Mouse (Mus musculus) lung, postnatal 0 days (tissue): Measurements from ENCODE around the gene Adgra1. TPM values are rescaled to one million over a fixed set of nuclear protein-coding genes. Genes with fewer than 3 reads are reported as not detected.

Source experiments
- ATAC-seq: fragments of 200-750 bp; cut with Nextera tagmentation; 2 replicates; pipeline ENCODE4 v1.8.0; 2017; ENCODE audit warnings: moderate library complexity
- DNase-seq: peaks from one replicate; pipeline ENCODE4 v3.0.0-alpha.2; 2016; ENCODE audit warnings: low spot score
- H3K27ac ChIP-seq: fragments of 300-500 bp; sonication (generic); 2 replicates; pipeline ENCODE4 v1.5.1; 2014; ENCODE audit warnings: antibody characterized with exemption, mild to moderate bottlenecking, low read length, mixed read lengths
- H3K27me3 ChIP-seq: fragments of 300-500 bp; sonication (generic); replicated peaks from 2 replicates; pipeline ENCODE4 v1.6.1; 2014; ENCODE audit warnings: low read length, mixed read lengths; ENCODE audit not compliant: insufficient read depth
- H3K36me3 ChIP-seq: fragments of 300-500 bp; sonication (generic); 2 replicates; pipeline ENCODE4 v1.6.1; 2014; ENCODE audit warnings: low read length, mixed read lengths; ENCODE audit not compliant: insufficient read depth
- H3K4me1 ChIP-seq: fragments of 300-500 bp; sonication (generic); 2 replicates; pipeline ENCODE4 v1.6.1; 2014; ENCODE audit warnings: antibody characterized with exemption, low read depth, low read length, mixed read lengths; ENCODE audit not compliant: insufficient read depth
- H3K4me2 ChIP-seq: fragments of 300-500 bp; sonication (generic); replicated peaks from 2 replicates; pipeline ENCODE4 v1.6.1; 2014; ENCODE audit warnings: low read depth, mild to moderate bottlenecking, low read length, moderate library complexity, mixed read lengths
- H3K4me3 ChIP-seq: fragments of 300-500 bp; sonication (generic); 2 replicates; pipeline ENCODE4 v1.5.1; 2014; ENCODE audit warnings: low read depth, low read length
- H3K9ac ChIP-seq: fragments of 300-500 bp; sonication (generic); replicated peaks from 2 replicates; pipeline ENCODE4 v1.6.1; 2014; ENCODE audit warnings: low read depth, mild to moderate bottlenecking
- H3K9me3 ChIP-seq: fragments of 300-500 bp; sonication (generic); 2 replicates; pipeline ENCODE4 v1.6.1; 2016; ENCODE audit warnings: low read length, mixed read lengths
- CTCF ChIP-seq: IDR thresholded peaks from 2 replicates; pipeline ENCODE4 v1.5.1; 2016; ENCODE audit warnings: antibody characterized with exemption, mild to moderate bottlenecking
- EP300 ChIP-seq: IDR thresholded peaks from 2 replicates; pipeline ENCODE4 v1.6.1; 2016; ENCODE audit warnings: antibody characterized with exemption, mild to moderate bottlenecking, control low read depth
- WGBS: fragments of 180-500 bp; shearing (Covaris S2); extraction: QIAGEN DNeasy Blood & Tissue Kit; methylation state at CpG from one replicate; pipeline ENCODE4 v1.1.7; 2014; 5-methylcytosine and 5-hydroxymethylcytosine counted together
- polyA plus RNA-seq: library from polyadenylated mRNA; unstranded; fragments of >200 nt; fragmentation: Nextera tagmentation; extraction: Ambion mirVana; gene quantifications from 2 replicates; pipeline ENCODE4 v1.2.1, GENCODE M21; 2015

The Adgra1 gene
- polyA plus RNA-seq, 1 experiment from 2014 or later, result 0.11 TPM

- no peaks in the 10 kb centered on the region for H3K27me3 ChIP-seq
- no peak for TF ChIP-seq CTCF
- no peak for TF ChIP-seq EP300
- no peak overlapping the region for H3K4me3 ChIP-seq
- WGBS, result 76% methylated on average over 9 of the region's 9 CpGs
- H3K36me3 ChIP-seq, result no peaks in the 10 kb centered on the region
- H3K27ac ChIP-seq, result no peak overlapping the region
- ATAC-seq (no peak), DNase-seq (no peak)
- no peak overlapping the region for H3K4me2 ChIP-seq
- no peaks in the 10 kb centered on the region for H3K9me3 ChIP-seq
- H3K4me1 ChIP-seq, result no peaks in the 10 kb centered on the region
- H3K9ac ChIP-seq, result no peak overlapping the region
Measured at GRCm38 (mm10) chr7:139797186-139798109, 36.5 kb upstream of the Adgra1 start.

- Histone ChIP-seq H3K4me1 (no peaks in the 10 kb centered on the region), H3K36me3 (no peaks in the 10 kb centered on the region), H3K9me3 (no peaks in the 10 kb centered on the region), H3K4me3 (no peak overlapping the region), H3K27me3 (no peaks in the 10 kb centered on the region; the same call in 1 of the 2 replicates), H3K4me2 (no peak overlapping the region), H3K9ac (no peak overlapping the region), H3K27ac (no peak overlapping the region)
- ATAC-seq (no peak), DNase-seq (no peak)
- TF ChIP-seq EP300 (no peak), CTCF (no peak)
- WGBS, result 54% methylated on average over 8 of the region's 8 CpGs
Measured at GRCm38 (mm10) chr7:139806175-139806601, 27.8 kb upstream of the Adgra1 start.

- DNase-seq, result no peak
- no peaks in the 10 kb centered on the region for H3K9me3 ChIP-seq
- WGBS, result 75% methylated on average over 6 of the region's 6 CpGs
Measured at GRCm38 (mm10) chr7:139810036-139810435, 23.9 kb upstream of the Adgra1 start.

GRCm38 (mm10) chr7:139811706-139812105, 22.3 kb upstream of the Adgra1 start:
- Histone ChIP-seq H3K9me3 (no peaks in the 10 kb centered on the region), H3K27ac (no peak overlapping the region), H3K4me3 (no peak overlapping the region), H3K27me3 (no peaks in the 10 kb centered on the region; the same call in 1 of the 2 replicates), H3K4me1 (no peaks in the 10 kb centered on the region), H3K36me3 (no peaks in the 10 kb centered on the region), H3K9ac (no peak overlapping the region), H3K4me2 (no peak overlapping the region)
- DNase-seq (no peak), ATAC-seq (no peak)
- WGBS, result 84% methylated on average over 7 of the region's 7 CpGs
- TF ChIP-seq EP300, result no peak

More at GRCm38 (mm10) chr7:139810036-139810435, 23.9 kb upstream of the Adgra1 start:
- Histone ChIP-seq H3K9ac (no peak overlapping the region), H3K27ac (no peak overlapping the region), H3K4me3 (no peak overlapping the region), H3K36me3 (no peaks in the 10 kb centered on the region), H3K4me2 (no peak overlapping the region), H3K27me3 (no peaks in the 10 kb centered on the region; the same call in 1 of the 2 replicates), H3K4me1 (no peaks in the 10 kb centered on the region)
- ATAC-seq, result no peak
- TF ChIP-seq CTCF, result no peak
- no peak for TF ChIP-seq EP300

- no peaks in the 10 kb centered on the region for H3K36me3 ChIP-seq
- 56% methylated on average over 6 of the region's 6 CpGs for WGBS
- DNase-seq, result peak; percentile 10
Measured at GRCm38 (mm10) chr7:139813577-139814207, 20.3 kb upstream of the Adgra1 start.

GRCm38 (mm10) chr7:139822301-139823010, 11.5 kb upstream of the Adgra1 start:
- no peak for DNase-seq
- no peaks in the 10 kb centered on the region for H3K27me3 ChIP-seq
- WGBS, result 67% methylated on average over 12 of the region's 12 CpGs

More at GRCm38 (mm10) chr7:139813577-139814207, 20.3 kb upstream of the Adgra1 start:
- no peak overlapping the region for H3K9ac ChIP-seq
- no peaks in the 10 kb centered on the region for H3K4me1 ChIP-seq
- H3K4me2 ChIP-seq, result no peak overlapping the region
- H3K9me3 ChIP-seq, result no peaks in the 10 kb centered on the region
- no peaks in the 10 kb centered on the region; the same call in 1 of the 2 replicates for H3K27me3 ChIP-seq
- ATAC-seq, result peak; percentile 63
- no peak overlapping the region for H3K27ac ChIP-seq
- H3K4me3 ChIP-seq, result no peak overlapping the region
- TF ChIP-seq EP300 (no peak), CTCF (no peak)

More at GRCm38 (mm10) chr7:139822301-139823010, 11.5 kb upstream of the Adgra1 start:
- Histone ChIP-seq H3K27ac (no peak overlapping the region), H3K9me3 (no peaks in the 10 kb centered on the region), H3K4me1 (no peaks in the 10 kb centered on the region), H3K4me2 (no peak overlapping the region), H3K9ac (no peak overlapping the region), H3K36me3 (no peaks in the 10 kb centered on the region), H3K4me3 (no peak overlapping the region)
- ATAC-seq, result no peak
- TF ChIP-seq EP300 (no peak), CTCF (no peak)
